Mouse (Mus musculus) ES-Bruce4 (cell line): ENCODE measurements around the gene Stox2.
A peak's percentile ranks its signal among the peaks of the same experiment; 100 is the strongest.

ENCODE experiments used
- CTCF ChIP-seq: IDR thresholded peaks from one replicate; pipeline ENCODE4 v1.8.1; 2011; ENCODE audit warnings: low read depth, low read length
- POLR2A ChIP-seq: IDR thresholded peaks from one replicate; pipeline ENCODE4 v1.8.1; 2011; ENCODE audit warnings: low read length; ENCODE audit not compliant: insufficient read depth

DNA sequence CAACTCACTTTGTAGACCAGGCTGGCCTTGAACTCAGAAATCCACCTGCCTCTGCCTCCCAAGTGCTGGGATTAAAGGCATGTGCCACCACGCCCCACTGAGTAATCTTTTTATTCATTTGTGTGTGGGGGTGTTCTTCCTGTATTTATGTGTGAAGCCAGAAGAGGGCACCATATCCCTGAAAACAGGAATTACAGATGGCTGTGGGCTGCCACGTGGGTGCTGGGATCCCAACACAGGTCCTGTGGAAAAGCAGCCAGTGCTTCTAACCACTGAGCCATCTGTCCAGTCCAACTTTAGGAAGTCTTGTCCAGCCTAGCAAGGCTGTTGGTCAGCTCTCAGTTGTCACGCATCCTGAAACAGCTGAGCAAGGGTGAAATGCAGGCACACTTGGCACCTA lies 41.1 kb upstream of the Stox2 start:
- peak; percentile 4 for TF ChIP-seq CTCF
- TF ChIP-seq POLR2A: no peak
